ENCODE assay signal across 11 mouse cellular contexts in genomic region chr11:52888150-52888549, GRCm38 (mm10).
A peak's percentile ranks its signal among the peaks of the same experiment; 100 is the strongest.
DNase-seq lines count a peak whose midpoint lies in the region; ATAC-seq and TF ChIP-seq lines count a peak whose summit lies in the region.
"Had no signal": no experiment of that assay in that cellular context is flagged by ENCODE, and none has a peak within 500 bp of the region (broad histone marks: within the 10 kb centered on the region; RNA-seq: fewer than 3 reads in every experiment).

No protein-coding gene starts in this region.

- H3K36me3 ChIP-seq in hindbrain, embryonic 16.5 days (ENCODE audit: control insufficient read depth, insufficient read depth, low read length): no peaks in the 10 kb centered on the region
- H3K36me3 ChIP-seq in hindbrain, embryonic 12.5 days: no peaks in the 10 kb centered on the region
- no peaks in the 10 kb centered on the region for H3K36me3 ChIP-seq in midbrain, postnatal 0 days (ENCODE audit: insufficient read depth, low read length)
- H3K36me3 ChIP-seq: embryonic facial prominence, embryonic 13.5 days had no signal

- peaks cover 6% of the 10 kb centered on the region for H3K4me1 ChIP-seq in hindbrain, embryonic 16.5 days (ENCODE audit: control insufficient read depth, insufficient read depth, low read depth, low read length)
- H3K4me1 ChIP-seq in hindbrain, embryonic 12.5 days: peaks cover 8% of the 10 kb centered on the region; the same call in 1 of the 2 replicates
- peaks cover 5% of the 10 kb centered on the region; the same call in 1 of the 2 replicates for H3K4me1 ChIP-seq in midbrain, postnatal 0 days (ENCODE audit: insufficient read depth, low read length)

- no peaks in the 10 kb centered on the region for H3K9me3 ChIP-seq in hindbrain, embryonic 16.5 days (ENCODE audit: control insufficient read depth, low read length)
- no peaks in the 10 kb centered on the region for H3K9me3 ChIP-seq in hindbrain, embryonic 12.5 days (replicated peaks)
- H3K9me3 ChIP-seq in midbrain, postnatal 0 days (ENCODE audit: low read length): no peaks in the 10 kb centered on the region
- H3K9me3 ChIP-seq: embryonic facial prominence, embryonic 13.5 days had no signal

- H3K27ac ChIP-seq in hindbrain, embryonic 16.5 days (ENCODE audit: low read depth, low read length): no peak overlapping the region
- no peak overlapping the region for H3K27ac ChIP-seq in hindbrain, embryonic 12.5 days
- 0 out of 2 replicates have a peak overlapping the region, but pooled peaks have one; percentile 26 for H3K27ac ChIP-seq in midbrain, postnatal 0 days (ENCODE audit: low read depth, low read length)
- H3K27ac ChIP-seq: embryonic facial prominence, embryonic 13.5 days had no signal

- H3K27me3 ChIP-seq in hindbrain, embryonic 16.5 days (replicated peaks; ENCODE audit: control insufficient read depth, insufficient read depth, low read length): no peaks in the 10 kb centered on the region
- peaks cover 4% of the 10 kb centered on the region; the same call in 1 of the 2 replicates for H3K27me3 ChIP-seq in hindbrain, embryonic 12.5 days
- H3K27me3 ChIP-seq in midbrain, postnatal 0 days (ENCODE audit: insufficient read depth, low read length): no peaks in the 10 kb centered on the region

- 24% methylated on average over 6 of the region's 6 CpGs for WGBS in hindbrain, embryonic 16.5 days
- 23% methylated on average over 6 of the region's 6 CpGs for WGBS in hindbrain, embryonic 12.5 days
- WGBS in midbrain, postnatal 0 days: 11% methylated on average over 6 of the region's 6 CpGs

- H3K4me3 ChIP-seq in hindbrain, embryonic 16.5 days (ENCODE audit: low read length): no peak overlapping the region
- no peak overlapping the region for H3K4me3 ChIP-seq in hindbrain, embryonic 12.5 days
- H3K4me3 ChIP-seq in midbrain, postnatal 0 days (ENCODE audit: low read depth, low read length): no peak overlapping the region
- H3K4me3 ChIP-seq: embryonic facial prominence, embryonic 13.5 days; myocyte had no signal

- TF ChIP-seq POLR2A in brain, embryonic 14.5 days (IDR thresholded peaks at IDR 0.05; ENCODE audit: borderline replicate concordance, extremely low read depth, insufficient read depth, insufficient read length, poor library complexity, severe bottlenecking): no peak

- H3K9ac ChIP-seq in hindbrain, embryonic 16.5 days (ENCODE audit: low read depth, low read length): no peak overlapping the region
- H3K9ac ChIP-seq in hindbrain, embryonic 12.5 days: no peak overlapping the region
- H3K9ac ChIP-seq in midbrain, postnatal 0 days (replicated peaks; ENCODE audit: low read length, poor library complexity, severe bottlenecking): 0 out of 2 replicates have a peak overlapping the region, but pooled peaks have one; percentile 2
- H3K9ac ChIP-seq: embryonic facial prominence, embryonic 13.5 days had no signal

- peak; percentile 84 for DNase-seq in brain, embryonic 14.5 days (ENCODE audit: low read depth)
- peak; percentile 27 for DNase-seq in forelimb bud, embryonic 11.5 days (ENCODE audit: low read depth, low spot score)
- DNase-seq in midbrain, postnatal 0 days (ENCODE audit: low spot score): peak; percentile 46
- DNase-seq in MN1 (ENCODE audit: low spot score): no peak
- DNase-seq in gastrocnemius, adult 18-20 months (ENCODE audit: low spot score): no peak
- DNase-seq in cerebellum, adult 11-12 months: no peak
- DNase-seq: kidney, postnatal 4 days had no signal

- ATAC-seq in hindbrain, embryonic 16.5 days: peak; percentile 50; the same call in 1 of the 2 replicates
- ATAC-seq in hindbrain, embryonic 12.5 days (ENCODE audit: low FRiP score): no peak
- no peak for ATAC-seq in midbrain, postnatal 0 days (ENCODE audit: low FRiP score)

- no peak for TF ChIP-seq CTCF in brain, embryonic 14.5 days (IDR thresholded peaks at IDR 0.05; ENCODE audit: borderline replicate concordance, extremely low read depth, insufficient read depth, insufficient read length)
- TF ChIP-seq CTCF in midbrain, postnatal 0 days (IDR thresholded peaks at IDR 0.05): no peak

- H3K4me2 ChIP-seq in hindbrain, embryonic 16.5 days (ENCODE audit: low read length): no peak overlapping the region
- no peak overlapping the region for H3K4me2 ChIP-seq in hindbrain, embryonic 12.5 days (replicated peaks)
- no peak overlapping the region for H3K4me2 ChIP-seq in midbrain, postnatal 0 days (ENCODE audit: low read depth, low read length, poor library complexity, severe bottlenecking)
- H3K4me2 ChIP-seq: embryonic facial prominence, embryonic 13.5 days had no signal

Comparison
In these comparisons a context has a peak if more than half of its experiments do, and no peak if none do; other contexts are left out.
1. DNase-seq: peak in brain, embryonic 14.5 days (single experiment), forelimb bud, embryonic 11.5 days (single experiment) and midbrain, postnatal 0 days (single experiment); none in MN1 (single experiment), gastrocnemius, adult 18-20 months (single experiment) and cerebellum, adult 11-12 months (single experiment).